Mouse (Mus musculus): ENCODE data around the gene 2310057M21Rik. TPM values are rescaled to one million over a fixed set of nuclear protein-coding genes. Genes with fewer than 3 reads are reported as not detected.

Gene 2310057M21Rik
- polyA plus RNA-seq (2015; fragmentation: Illumina TruSeq; extraction: RNeasy Lipid Tissue Mini Kit (QIAGEN cat#74804); ENCODE audit: low read depth, low replicate concordance): 20.4 TPM

DNA sequence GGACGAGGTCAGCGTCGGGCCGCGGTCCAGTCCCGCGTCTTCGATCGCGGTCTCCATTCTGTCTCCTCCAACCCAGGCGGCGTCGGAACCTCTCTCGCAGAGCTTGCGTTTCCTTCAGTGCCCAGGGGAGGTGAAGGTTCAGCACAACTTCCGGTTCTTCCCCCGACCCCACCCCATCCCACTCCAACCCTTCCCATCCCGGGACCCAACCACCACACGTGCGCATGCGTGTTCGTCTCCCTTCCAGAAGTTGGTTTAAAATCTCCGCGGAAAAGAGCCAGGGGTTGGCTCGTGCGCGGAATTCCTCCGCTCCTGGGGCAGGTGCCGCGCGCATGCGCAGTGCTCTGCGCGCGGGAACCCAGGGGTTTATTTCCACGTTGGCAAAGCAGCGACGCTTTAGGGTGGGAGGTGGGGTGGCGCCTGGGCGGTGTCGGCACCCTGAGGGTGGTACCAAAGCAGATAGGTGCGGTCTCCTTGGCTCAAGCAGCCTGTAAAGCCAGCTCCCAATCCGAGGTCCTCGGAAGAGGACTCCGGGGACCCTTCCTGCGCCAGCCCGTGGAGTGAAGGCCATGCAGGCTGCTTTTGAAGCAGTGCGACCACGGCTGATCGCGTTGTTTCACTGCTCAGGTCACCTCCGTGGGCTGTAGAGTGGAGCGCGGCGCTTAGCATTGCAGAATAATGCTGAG, at the start of gene 2310057M21Rik:
Gene 2310057M21Rik (minus strand): TSS at position 145 of the 686 bp plus-strand sequence.

DNA sequence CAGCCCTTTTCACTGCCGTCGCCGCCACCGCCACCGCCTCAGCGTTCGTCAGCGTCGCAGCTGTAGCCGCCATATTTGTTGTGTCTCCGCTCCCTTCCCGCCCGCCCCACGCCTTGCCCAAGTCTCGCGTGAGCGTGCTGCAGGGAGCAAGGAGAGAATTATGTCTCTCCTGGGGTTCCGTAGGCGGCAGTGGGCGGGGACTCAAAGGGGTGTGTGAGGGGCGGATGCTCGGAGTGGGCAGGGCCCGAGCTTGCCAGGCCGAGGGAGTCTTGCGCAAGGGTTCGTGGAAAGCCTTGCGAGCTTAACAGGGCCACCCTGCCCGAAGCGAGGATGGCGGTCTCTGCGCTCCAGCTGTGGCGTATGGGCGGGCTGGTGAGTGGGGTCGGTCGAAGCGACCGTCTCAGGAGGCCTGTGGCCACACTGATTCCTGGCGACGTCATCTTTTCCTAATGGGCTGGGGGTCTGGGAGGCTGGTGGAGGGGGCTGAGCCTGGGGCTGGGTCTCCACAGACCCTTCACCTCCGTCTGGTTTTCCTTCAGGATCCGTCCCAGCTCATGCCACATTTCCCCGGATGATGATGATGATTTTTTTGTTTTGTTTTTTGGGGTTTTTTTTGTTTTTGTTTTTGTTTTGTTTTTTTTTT, 48.0 kb upstream of the 2310057M21Rik start, which contains the start of the genes Ikzf5 and Acadsb:
Gene Ikzf5 (minus strand): TSS at position 106 of the 643 bp plus-strand sequence.
Gene Acadsb (plus strand): TSS at position 186 of the 643 bp plus-strand sequence.

DNA sequence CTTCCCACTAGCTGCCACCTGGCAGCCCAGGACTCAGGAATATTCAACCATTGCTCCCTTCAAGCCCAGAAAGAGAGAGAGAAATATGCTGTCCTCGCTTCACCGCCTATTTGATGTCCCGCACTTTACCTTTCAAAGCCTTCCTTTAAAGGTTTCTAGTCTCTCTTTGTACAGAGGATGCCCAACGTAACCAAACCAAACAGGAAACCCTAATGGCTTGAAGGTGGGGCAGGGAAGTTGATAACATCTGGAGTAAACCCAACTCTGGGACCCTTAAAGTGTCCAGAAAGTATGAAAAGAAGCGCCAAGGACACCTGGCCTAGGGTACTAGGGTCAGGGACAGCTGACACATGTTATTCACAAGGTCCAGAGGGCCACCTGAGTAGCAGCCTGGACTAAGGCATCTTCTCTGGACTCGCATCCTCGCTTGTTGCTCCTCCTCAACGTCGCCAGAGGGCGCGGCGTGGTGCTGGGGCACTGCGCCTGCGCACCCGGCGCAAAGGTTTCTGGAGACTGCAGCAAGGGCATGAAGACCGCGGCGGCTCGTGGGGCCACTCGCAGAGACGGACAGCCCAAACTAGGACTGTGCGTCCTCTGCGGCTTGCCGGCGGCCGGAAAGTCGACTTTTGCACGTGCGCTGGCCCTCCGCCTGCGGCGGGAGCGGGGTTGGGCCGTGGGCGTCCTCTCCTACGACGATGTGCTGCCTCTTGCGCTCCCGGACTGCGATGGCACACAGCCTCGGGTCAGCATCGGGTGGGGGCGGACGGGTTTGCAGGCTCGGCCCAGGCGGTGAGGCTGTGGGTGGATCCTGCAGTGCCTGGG, 8.3 kb upstream of the 2310057M21Rik start, which contains the start of gene Pstk:
Gene Pstk (plus strand): TSS at position 494 of the 822 bp plus-strand sequence.

DNA sequence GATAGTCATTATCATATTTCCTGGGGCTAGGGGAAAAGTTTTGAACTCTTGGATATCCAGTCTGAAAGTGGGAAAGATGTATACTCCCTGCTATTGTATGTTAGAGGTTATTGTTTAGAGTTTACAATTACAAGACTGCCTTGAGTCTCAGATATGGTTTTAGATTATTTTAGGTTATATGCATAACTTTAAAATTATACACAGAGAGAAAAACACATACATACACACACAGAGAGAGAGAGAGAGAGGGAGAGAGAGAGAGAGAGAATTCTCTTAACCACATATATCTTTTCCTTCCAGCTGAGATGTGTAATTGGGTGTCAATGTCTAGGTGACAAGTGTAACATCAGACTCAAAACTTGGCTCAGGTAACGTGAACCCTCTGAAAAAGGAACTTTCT, 29.0 kb downstream of the 2310057M21Rik start, which contains the start of gene Fam24a:
Gene Fam24a (plus strand): TSS at position 301 of the 400 bp plus-strand sequence.

DNA sequence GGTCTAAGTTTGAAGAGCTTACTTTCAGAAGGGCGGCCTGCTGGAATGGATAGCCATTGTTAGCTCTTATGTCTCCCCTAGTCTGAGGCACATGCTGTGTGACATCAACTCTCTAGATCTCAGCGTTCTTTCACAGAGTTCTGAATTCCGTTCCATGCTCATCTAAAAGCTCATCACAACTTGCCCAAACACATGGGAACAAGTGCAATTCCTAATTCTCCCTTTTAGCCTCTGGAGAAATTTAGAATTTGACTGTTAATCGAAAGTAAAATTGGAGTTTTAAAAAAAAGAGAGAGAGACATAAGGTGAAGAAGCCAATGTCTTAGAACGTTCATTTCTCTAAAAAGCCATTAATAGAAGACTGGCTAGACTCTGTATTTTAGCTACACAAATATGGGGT, 33.1 kb downstream of the 2310057M21Rik start, which contains the start of gene Fam24b:
Gene Fam24b (minus strand): TSS at position 101 of the 400 bp plus-strand sequence.

DNA sequence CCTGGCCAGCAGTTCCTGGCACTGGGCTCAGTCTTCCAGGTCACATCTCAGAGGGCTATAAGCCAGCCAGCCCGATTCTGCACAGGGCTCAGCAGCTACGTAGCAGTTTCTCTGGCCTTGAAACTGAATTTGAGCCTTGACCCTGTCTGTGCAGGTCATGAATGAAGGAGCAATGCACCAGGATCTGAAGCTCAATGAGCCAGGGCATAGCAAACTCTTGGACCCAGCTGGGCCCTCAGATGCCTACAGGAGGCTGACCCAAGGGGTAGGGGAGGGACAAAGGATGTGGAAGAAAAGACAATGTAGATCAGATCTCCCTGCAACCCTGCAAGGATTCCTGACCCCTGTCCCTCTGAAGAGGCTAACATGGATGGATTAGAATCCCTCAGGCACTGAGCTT, 40.4 kb downstream of the 2310057M21Rik start, which contains the start of gene Cuzd1:
Gene Cuzd1 (minus strand): TSS at position 101 of the 400 bp plus-strand sequence.

Other genes starting within 250 kb of the 2310057M21Rik start
- not detected for gene 4933402N03Rik, start 216.4 kb downstream of the 2310057M21Rik start, polyA plus RNA-seq (2015; fragmentation: Illumina TruSeq; extraction: RNeasy Lipid Tissue Mini Kit (QIAGEN cat#74804); ENCODE audit: low read depth, low replicate concordance)
- gene 5430419D17Rik, start 188.4 kb downstream of the 2310057M21Rik start, polyA plus RNA-seq (2015; fragmentation: Illumina TruSeq; extraction: RNeasy Lipid Tissue Mini Kit (QIAGEN cat#74804); ENCODE audit: low read depth, low replicate concordance): not detected
- gene Cuzd1, start 40.5 kb downstream of the 2310057M21Rik start, polyA plus RNA-seq (2015; fragmentation: Illumina TruSeq; extraction: RNeasy Lipid Tissue Mini Kit (QIAGEN cat#74804); ENCODE audit: low read depth, low replicate concordance): 0.71 TPM
- not detected for gene Fam24b, start 33.2 kb downstream of the 2310057M21Rik start, polyA plus RNA-seq (2015; fragmentation: Illumina TruSeq; extraction: RNeasy Lipid Tissue Mini Kit (QIAGEN cat#74804); ENCODE audit: low read depth, low replicate concordance)
- not detected for gene Fam24a, start 28.9 kb downstream of the 2310057M21Rik start, polyA plus RNA-seq (2015; fragmentation: Illumina TruSeq; extraction: RNeasy Lipid Tissue Mini Kit (QIAGEN cat#74804); ENCODE audit: low read depth, low replicate concordance)
- 72.4 TPM for gene Pstk, start 8.4 kb upstream of the 2310057M21Rik start, polyA plus RNA-seq (2015; fragmentation: Illumina TruSeq; extraction: RNeasy Lipid Tissue Mini Kit (QIAGEN cat#74804); ENCODE audit: low read depth, low replicate concordance)
- gene Ikzf5, start 47.8 kb upstream of the 2310057M21Rik start, polyA plus RNA-seq (2015; fragmentation: Illumina TruSeq; extraction: RNeasy Lipid Tissue Mini Kit (QIAGEN cat#74804); ENCODE audit: low read depth, low replicate concordance): 19.6 TPM
- gene Acadsb, start 47.8 kb upstream of the 2310057M21Rik start, polyA plus RNA-seq (2015; fragmentation: Illumina TruSeq; extraction: RNeasy Lipid Tissue Mini Kit (QIAGEN cat#74804); ENCODE audit: low read depth, low replicate concordance): 89.5 TPM
- gene Hmx3, start 180.1 kb upstream of the 2310057M21Rik start, polyA plus RNA-seq (2015; fragmentation: Illumina TruSeq; extraction: RNeasy Lipid Tissue Mini Kit (QIAGEN cat#74804); ENCODE audit: low read depth, low replicate concordance): not detected
- not detected for gene Hmx2, start 186.0 kb upstream of the 2310057M21Rik start, polyA plus RNA-seq (2015; fragmentation: Illumina TruSeq; extraction: RNeasy Lipid Tissue Mini Kit (QIAGEN cat#74804); ENCODE audit: low read depth, low replicate concordance)
- gene Bub3, start 197.5 kb upstream of the 2310057M21Rik start, polyA plus RNA-seq (2015; fragmentation: Illumina TruSeq; extraction: RNeasy Lipid Tissue Mini Kit (QIAGEN cat#74804); ENCODE audit: low read depth, low replicate concordance): 76.4 TPM

All from brain, adult 10 weeks (tissue).